Mouse (Mus musculus): ENCODE measurements around the gene Psme3.

- TF ChIP-seq CTCF (IDR thresholded peaks at IDR 0.05; ENCODE audit: control insufficient read depth, insufficient read depth, insufficient read length) = no peak
- no peak for TF ChIP-seq USF1 (IDR thresholded peaks at IDR 0.05; ENCODE audit: low read depth)
- no peak for TF ChIP-seq MAX (IDR thresholded peaks at IDR 0.05)
Observed at GRCm38 (mm10) chr11:101282896-101283295, 33.1 kb upstream of the Psme3 start.

Measured in C2C12 (cell line).